Mouse (Mus musculus) right cerebral cortex, postnatal 25 days (tissue): ENCODE results near the gene Cmtm2a.
"Not testable (repeated sequence)": the region's sequence is repeated elsewhere in the genome, so short reads cannot be mapped to it uniquely, and the experiment has no call there.

ENCODE experiments used
- DNase-seq: peaks from one replicate; pipeline ENCODE4 v3.0.0; 2022

The Cmtm2a gene

DNA sequence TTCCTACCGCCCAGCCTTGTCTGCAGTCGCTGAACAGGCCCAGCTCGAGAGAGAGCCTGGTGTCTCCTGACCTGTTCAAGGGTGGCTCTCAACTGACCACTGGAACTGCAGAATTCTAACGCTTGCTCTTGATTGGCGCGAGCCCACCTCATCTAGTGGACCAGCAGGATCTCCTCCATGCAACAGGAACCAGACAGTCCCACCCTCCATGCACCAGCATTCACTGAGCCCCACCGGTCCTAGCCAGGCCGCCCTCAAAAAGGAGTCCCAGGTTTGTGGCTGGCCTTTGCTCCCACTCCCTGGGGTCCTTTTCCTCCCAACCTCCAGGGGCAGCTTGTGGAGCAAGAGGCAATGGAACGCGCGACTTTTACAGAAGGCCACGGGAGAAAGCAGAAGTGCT, at the start of gene Cmtm2a:
Cmtm2a (minus strand) TSS at position 101 of the 400 bp plus-strand sequence.
- DNase-seq, result not testable (repeated sequence)

DNA sequence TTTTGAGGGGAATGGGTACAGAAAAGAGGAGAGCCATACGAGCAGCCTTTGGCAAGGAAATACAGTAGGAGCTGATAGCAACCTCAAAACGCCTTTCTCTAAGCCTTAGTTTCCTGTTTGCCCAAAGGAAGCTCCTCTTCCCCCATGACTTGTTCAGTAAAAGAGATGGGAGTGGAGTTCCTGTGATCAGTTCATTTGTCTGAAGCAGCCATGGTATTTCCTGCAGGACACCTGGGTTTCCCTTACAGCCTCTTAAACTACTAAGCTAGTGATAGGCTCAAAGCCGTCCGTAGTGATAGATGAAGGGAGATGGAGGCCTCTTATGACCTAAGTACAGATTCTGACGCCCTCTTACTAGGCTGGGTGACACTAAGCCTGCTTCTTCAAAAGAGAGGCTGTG, 49.4 kb upstream of the Cmtm2a start:
- no peak for DNase-seq

GRCm38 (mm10) chr8:104341678-104342077, 48.7 kb upstream of the Cmtm2a start:
- DNase-seq, result no peak

GRCm38 (mm10) chr8:104341106-104341561, 48.2 kb upstream of the Cmtm2a start:
- DNase-seq, result peak; percentile 17

DNA sequence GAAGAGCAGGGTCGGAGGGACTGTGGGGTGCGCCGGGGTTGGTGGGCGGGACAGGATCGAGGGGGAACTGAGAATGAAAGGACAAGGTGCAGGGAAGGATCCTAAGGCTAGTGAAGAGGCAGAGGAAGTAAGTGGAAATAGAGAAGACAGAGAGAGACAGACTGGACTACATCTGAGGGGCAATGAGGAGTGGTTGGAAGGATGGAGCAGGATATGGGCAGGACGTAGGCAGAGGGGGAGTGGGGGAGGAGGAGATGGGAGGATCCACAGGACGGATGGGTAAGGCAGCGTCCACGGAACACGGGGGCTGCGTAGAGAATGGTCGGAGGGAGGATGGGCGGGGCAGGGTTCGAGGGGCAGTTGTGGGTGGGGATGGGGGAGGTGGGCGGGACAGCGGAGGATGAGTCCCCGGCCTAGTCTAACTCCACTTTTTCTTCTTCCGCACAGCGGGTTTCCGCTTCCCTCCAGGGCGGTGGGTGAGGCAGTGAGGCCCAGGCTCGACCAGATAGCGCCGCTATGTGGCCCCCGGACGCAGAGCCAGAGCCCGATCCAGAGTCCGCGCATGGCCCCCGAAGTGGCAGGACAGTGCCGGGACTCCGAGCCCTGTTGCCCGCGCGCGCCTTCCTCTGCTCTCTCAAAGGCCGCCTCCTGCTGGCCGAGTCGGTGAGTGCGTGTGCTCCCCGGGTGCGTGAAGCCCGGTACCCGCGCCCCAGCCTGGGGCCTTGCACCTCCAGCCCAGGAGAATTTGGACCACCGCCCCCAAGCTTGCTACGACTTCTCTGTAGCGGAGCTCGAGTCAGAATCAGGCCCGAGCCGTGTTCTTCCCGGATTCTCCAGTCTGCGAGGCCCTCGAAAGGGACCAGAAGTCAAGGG, 47.5 kb upstream of the Cmtm2a start:
- DNase-seq, result peak; percentile 66

GRCm38 (mm10) chr8:104339983-104340232, 46.9 kb upstream of the Cmtm2a start:
- no peak for DNase-seq

GRCm38 (mm10) chr8:104339229-104339982, 46.4 kb upstream of the Cmtm2a start, which contains the start of gene Cmtm3:
Cmtm3 (plus strand) TSS chr8:104339410.
- DNase-seq, result no peak

- no peak for DNase-seq
Measured at GRCm38 (mm10) chr8:104337890-104338289, 44.9 kb upstream of the Cmtm2a start.

- DNase-seq, result no peak
Measured at GRCm38 (mm10) chr8:104336806-104337205, 43.8 kb upstream of the Cmtm2a start.

- DNase-seq, result no peak
Measured at GRCm38 (mm10) chr8:104334196-104334595, 41.2 kb upstream of the Cmtm2a start.

DNA sequence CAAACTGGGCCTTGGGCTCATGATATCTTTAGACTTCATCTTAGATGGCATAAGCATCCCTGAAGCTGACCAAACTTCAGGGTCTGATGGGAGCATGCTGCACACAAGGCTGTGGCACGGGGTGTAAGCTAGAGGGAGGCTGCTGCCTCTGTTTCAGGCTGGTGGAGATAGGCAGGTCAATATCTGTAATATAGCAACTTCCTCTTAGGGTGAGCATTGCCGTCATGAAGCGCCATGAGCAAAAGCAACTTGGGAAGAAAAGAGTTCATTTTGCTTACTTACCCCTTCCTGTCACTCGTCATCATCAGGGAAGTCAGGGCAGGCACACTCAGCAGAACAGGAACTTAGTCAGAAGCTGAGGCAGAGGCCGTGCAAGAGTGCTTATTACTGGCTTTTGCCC, 40.8 kb upstream of the Cmtm2a start:
- no peak for DNase-seq

DNA sequence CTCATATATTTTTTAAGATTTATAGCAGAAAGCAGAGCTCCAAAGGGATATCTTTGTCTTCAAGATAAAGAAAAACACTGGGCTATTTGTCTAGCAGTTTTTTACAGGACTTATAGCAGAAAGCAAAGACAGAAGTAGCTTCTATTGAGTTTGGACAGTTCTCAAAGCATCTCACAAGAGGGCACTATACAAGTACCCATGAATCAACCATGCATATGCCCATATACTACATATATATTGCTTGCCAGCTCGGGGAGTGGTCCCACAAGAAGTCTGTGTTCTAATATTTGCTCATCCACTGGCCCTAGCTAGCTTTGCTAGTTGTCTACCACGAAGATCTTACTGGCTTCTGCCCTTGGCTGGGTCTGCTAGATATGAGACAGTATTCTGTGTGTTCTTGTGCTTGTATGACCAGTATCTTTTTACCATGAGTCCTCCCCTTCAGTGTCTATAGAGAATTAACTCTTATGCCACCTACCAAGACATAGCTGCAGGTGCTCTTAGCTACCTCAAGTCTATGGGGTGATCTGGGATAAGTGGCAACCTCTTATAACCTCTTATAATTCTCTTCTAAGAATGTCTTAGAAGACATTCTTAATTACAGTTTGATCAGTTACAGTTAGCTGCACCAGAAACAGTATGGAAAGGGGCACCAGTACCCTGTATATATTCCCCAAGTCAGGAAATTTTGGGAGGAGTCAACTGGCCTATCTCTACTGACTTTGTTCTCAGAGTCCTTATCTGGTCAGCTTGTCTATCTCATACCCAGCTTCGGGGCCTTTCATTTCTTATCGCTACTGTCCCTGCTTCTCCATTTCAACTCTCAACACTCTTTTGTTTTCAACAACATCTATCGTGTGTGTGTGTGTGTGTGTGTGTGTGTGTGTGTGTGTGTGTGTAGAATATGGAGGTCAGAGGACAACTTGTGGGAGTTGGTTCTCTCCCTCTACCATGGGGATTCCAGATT, 40.0 kb upstream of the Cmtm2a start:
- DNase-seq, result no peak

DNA sequence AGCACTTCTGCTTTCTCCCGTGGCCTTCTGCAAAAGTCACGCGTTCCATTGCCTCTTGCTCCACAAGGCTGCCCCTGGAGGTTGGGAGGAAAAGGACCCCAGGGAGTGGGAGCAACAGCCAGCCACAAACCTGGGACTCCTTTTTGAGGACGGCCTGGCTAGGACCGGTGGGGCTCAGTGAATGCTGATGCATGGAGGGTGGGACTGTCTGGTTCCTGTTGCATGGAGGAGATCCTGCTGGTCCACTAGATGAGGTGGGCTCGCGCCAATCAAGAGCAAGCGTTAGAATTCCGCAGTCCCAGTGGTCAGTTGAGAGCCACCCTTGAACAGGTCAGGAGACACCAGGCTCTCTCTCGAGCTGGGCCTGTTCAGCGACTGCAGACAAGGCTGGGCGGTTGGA, 28.9 kb upstream of the Cmtm2a start, which contains the start of gene Cmtm2b:
Cmtm2b (plus strand) TSS at position 301 of the 400 bp plus-strand sequence.
- DNase-seq, result not testable (repeated sequence)

GRCm38 (mm10) chr8:104321267-104321666, 28.3 kb upstream of the Cmtm2a start, which contains the start of gene Gm11020:
Gm11020 (plus strand) TSS chr8:104321567.
- not testable (repeated sequence) for DNase-seq

GRCm38 (mm10) chr8:104313311-104313710, 20.3 kb upstream of the Cmtm2a start:
- no peak for DNase-seq

DNA sequence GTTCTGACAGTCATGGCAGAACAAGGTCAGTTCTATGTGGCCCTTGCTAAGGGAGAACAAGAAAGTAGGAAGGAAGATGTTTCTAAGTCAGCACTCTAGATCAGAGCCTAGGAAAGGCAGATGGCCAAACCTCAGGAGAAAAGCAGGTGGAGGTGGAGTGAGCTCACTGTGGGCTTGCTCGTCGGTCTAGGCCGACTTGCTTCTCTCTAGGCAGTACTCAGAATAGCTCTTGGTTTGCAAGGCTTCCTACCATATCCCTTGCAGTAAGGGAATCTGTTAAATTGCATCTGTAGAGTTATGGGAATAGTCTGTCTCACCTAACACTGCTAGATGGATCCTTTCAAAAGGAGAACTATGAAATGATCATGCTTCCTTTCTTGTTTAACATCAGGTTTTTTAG, 19.0 kb upstream of the Cmtm2a start:
- not testable (repeated sequence) for DNase-seq

- DNase-seq, result not testable (repeated sequence)
Measured at GRCm38 (mm10) chr8:104309441-104310155, 16.6 kb upstream of the Cmtm2a start, which contains the start of the genes Gm45711 and Cmtm1. Gm45711 (minus strand) TSS chr8:104310081. Cmtm1 (minus strand) TSS chr8:104310145.

GRCm38 (mm10) chr8:104308341-104308740, 15.4 kb upstream of the Cmtm2a start:
- not testable (repeated sequence) for DNase-seq

DNA sequence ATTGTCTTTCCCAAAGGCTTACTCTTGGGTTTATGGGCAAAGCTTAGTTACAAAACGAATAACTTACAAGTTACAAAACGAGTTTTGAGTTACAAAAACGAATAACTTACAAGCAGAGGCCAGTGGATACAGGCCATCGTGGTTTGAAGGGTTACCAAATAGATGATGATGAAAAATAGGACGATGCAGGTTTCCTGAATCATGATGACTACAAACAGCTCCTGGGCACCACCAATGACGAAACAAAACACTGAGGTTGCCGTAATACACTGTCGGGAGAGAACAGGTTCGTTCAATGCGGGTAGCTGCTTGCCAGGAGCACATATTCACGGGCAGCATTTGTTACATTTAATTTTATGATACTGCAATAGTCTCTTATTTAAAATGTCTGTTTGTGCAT, 12.0 kb upstream of the Cmtm2a start:
- no peak for DNase-seq

DNA sequence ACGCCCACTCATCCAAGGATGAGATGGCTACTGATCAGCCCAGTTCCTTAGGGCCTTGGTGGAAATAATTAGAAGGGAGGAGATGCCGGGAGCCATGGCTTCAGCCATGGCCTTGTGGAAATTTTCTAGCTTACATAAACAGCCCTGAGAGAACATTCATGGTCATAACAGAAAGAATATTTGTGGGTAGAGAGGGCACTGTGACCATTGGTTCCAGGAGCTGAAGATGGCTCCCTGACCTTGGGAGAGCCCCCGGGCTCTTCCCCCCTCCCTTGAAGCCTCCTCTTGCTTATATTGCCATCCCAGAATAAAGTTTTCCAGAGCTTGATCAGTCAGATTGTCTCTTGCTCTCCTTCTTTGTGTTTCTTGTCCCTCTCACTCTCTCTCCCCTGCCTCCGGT, 9.6 kb upstream of the Cmtm2a start:
- not testable (repeated sequence) for DNase-seq

DNA sequence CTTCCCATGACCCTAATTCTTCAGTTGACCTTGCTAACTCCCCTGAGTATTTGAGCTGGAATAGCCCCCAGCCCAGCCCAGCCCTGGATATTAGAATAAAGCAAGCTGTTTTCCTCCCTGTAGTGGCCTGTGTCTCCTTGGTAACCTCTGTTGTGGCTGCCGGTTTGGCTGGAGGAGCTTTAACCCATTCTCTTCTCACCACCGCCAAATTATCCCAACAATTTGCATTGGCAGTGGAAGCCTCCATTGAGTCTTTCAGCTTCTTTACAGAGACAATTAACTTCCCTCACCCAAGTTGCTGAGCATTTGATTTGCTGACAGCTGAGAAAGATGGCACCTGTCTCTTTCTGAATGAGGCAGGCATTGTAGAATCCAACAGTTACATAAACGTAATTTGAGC, 8.6 kb upstream of the Cmtm2a start:
- DNase-seq, result not testable (repeated sequence)

DNA sequence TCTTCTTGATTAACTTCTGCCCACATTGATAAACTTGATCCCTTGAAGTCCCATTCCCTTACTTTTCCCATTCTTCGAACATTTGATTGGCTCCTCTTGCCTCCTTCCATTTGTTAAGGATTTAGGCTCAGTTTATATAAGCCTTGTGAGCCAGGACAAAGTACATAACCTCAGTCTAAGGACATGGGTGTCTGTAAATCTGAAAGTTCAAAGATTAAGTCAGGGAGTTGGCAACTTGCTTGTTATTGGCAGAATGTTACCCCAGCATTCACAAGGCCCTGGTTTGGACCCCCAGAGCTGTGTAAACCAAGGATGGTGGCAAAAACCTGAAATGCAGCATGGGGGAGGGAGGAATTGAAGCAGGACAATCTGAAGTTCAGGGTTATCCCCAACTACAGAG, 1.4 kb upstream of the Cmtm2a start:
- no peak for DNase-seq
